Mouse (Mus musculus) kidney, adult 2 months (tissue): ENCODE results near the gene Lrsam1.
A peak's percentile ranks its signal among the peaks of the same experiment; 100 is the strongest.

ENCODE experiments used
- CTCF ChIP-seq: fragments of 200-500 bp; conservative IDR thresholded peaks from 2 replicates; pipeline ENCODE4 v1.5.1; 2011; ENCODE audit warnings: low read depth, mild to moderate bottlenecking, control low read depth, low read length, moderate library complexity, mixed read lengths; ENCODE audit not compliant: insufficient read depth, insufficient read length
- POLR2A ChIP-seq: fragments of 200-500 bp; IDR thresholded peaks from one replicate; pipeline ENCODE4 v1.6.1; 2011; ENCODE audit warnings: low read depth, low read length, control low read depth

DNA sequence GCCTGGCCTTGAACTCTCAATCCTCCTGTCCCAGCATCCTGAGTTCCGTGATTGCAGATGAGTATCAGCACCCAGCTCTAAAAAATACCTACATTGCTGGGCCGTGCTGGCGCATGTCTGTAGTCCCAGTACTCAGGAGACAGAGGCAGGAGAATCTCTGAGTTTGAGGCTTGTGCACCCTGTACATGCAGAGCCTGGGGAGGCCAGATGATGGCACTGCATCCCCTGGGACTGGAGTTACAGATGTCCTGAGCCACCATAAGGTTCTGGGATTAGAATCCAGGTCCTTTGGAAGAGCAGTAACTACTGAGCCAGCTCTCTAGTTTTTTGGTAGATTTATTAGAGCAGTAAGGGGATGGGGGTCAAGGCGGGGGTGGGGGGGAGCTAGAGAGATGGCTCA is 20.9 kb downstream of the Lrsam1 start:
- TF ChIP-seq CTCF (0 out of 2 replicates have a peak, but pooled peaks have one; percentile 15), POLR2A (no peak)
